Mouse (Mus musculus) cerebellum, adult 9-11 months (tissue): ENCODE data around the gene Ivns1abp.
A peak's percentile ranks its signal among the peaks of the same experiment; 100 is the strongest.
"Not testable (repeated sequence)": the region's sequence is repeated elsewhere in the genome, so short reads cannot be mapped to it uniquely, and the experiment has no call there.

Source experiments
- DNase-seq: peaks from one replicate; pipeline ENCODE4 v3.0.0; 2022

Gene Ivns1abp

GRCm38 (mm10) chr1:151342968-151343367 is 1.3 kb upstream of the Ivns1abp start:
- peak; percentile 26 for DNase-seq

- peak; percentile 62 for DNase-seq
These were observed 550 bp upstream of the Ivns1abp start for GRCm38 (mm10) chr1:151343571-151344282.

- peak; percentile 95 for DNase-seq
These were observed 1.0 kb downstream of the Ivns1abp start for GRCm38 (mm10) chr1:151345109-151345862.

- no peak for DNase-seq
These were observed 1.6 kb downstream of the Ivns1abp start for GRCm38 (mm10) chr1:151345863-151346195.

GRCm38 (mm10) chr1:151346681-151347127 is 2.4 kb downstream of the Ivns1abp start:
- no peak for DNase-seq

GRCm38 (mm10) chr1:151348293-151348692 is 4.0 kb downstream of the Ivns1abp start:
- not testable (repeated sequence) for DNase-seq

GRCm38 (mm10) chr1:151352911-151353310 is 8.6 kb downstream of the Ivns1abp start:
- DNase-seq: no peak

- DNase-seq: no peak
These were observed 11.7 kb downstream of the Ivns1abp start for GRCm38 (mm10) chr1:151355994-151356393.

- DNase-seq: no peak
These were observed 15.1 kb downstream of the Ivns1abp start for GRCm38 (mm10) chr1:151359374-151359773.

GRCm38 (mm10) chr1:151366944-151367605 is 22.8 kb downstream of the Ivns1abp start:
- DNase-seq: no peak

- no peak for DNase-seq
These were observed 23.5 kb downstream of the Ivns1abp start for GRCm38 (mm10) chr1:151367721-151368324.

GRCm38 (mm10) chr1:151368444-151368843 is 24.2 kb downstream of the Ivns1abp start:
- no peak for DNase-seq

- DNase-seq: no peak
These were observed 26.3 kb downstream of the Ivns1abp start for GRCm38 (mm10) chr1:151370573-151370972.

- no peak for DNase-seq
These were observed 27.3 kb downstream of the Ivns1abp start for GRCm38 (mm10) chr1:151371543-151371942.

- no peak for DNase-seq
These were observed 28.5 kb downstream of the Ivns1abp start for GRCm38 (mm10) chr1:151372823-151373222.

- no peak for DNase-seq
These were observed 33.1 kb downstream of the Ivns1abp start for GRCm38 (mm10) chr1:151377353-151377752.

GRCm38 (mm10) chr1:151390029-151390428 is 45.8 kb downstream of the Ivns1abp start:
- no peak for DNase-seq

- no peak for DNase-seq
These were observed 65.5 kb downstream of the Ivns1abp start for GRCm38 (mm10) chr1:151409827-151410226.
